Mouse (Mus musculus) lung, embryonic 14.5 days (tissue): ENCODE results near the gene Ly6g5c. TPM values are rescaled to one million over a fixed set of nuclear protein-coding genes. Genes with fewer than 3 reads are reported as not detected.
A peak's percentile ranks its signal among the peaks of the same experiment; 100 is the strongest.

Experiments
- ATAC-seq: fragments of 200-750 bp; cut with Nextera tagmentation; 2 replicates; pipeline ENCODE4 v1.8.0; 2017; ENCODE audit warnings: mild to moderate bottlenecking, moderate TSS enrichment, moderate library complexity; ENCODE audit not compliant: insufficient read depth
- DNase-seq: peaks from one replicate; pipeline ENCODE4 v3.0.0-alpha.2; 2015
- H3K27ac ChIP-seq: fragments of 300-500 bp; sonication (generic); 2 replicates; pipeline ENCODE4 v1.5.1; 2014; ENCODE audit warnings: low read depth, mild to moderate bottlenecking, moderate library complexity
- H3K27me3 ChIP-seq: fragments of 300-500 bp; sonication (generic); 2 replicates; pipeline ENCODE4 v1.6.1; 2014; ENCODE audit warnings: low read length, control low read depth; ENCODE audit not compliant: insufficient read depth
- H3K36me3 ChIP-seq: fragments of 300-500 bp; sonication (generic); 2 replicates; pipeline ENCODE4 v1.6.1; 2014; ENCODE audit warnings: control low read depth; ENCODE audit not compliant: insufficient read depth
- H3K4me1 ChIP-seq: fragments of 300-500 bp; sonication (generic); 2 replicates; pipeline ENCODE4 v1.6.1; 2014; ENCODE audit warnings: antibody characterized with exemption, control low read depth; ENCODE audit not compliant: insufficient read depth
- H3K4me2 ChIP-seq: fragments of 300-500 bp; sonication (generic); 2 replicates; pipeline ENCODE4 v1.6.1; 2014; ENCODE audit warnings: mild to moderate bottlenecking
- H3K4me3 ChIP-seq: fragments of 300-500 bp; sonication (generic); 2 replicates; pipeline ENCODE4 v1.5.1; 2014; ENCODE audit warnings: low read depth, low read length
- H3K9ac ChIP-seq: fragments of 300-500 bp; sonication (generic); 2 replicates; pipeline ENCODE4 v1.6.1; 2014
- H3K9me3 ChIP-seq: fragments of 300-500 bp; sonication (generic); 2 replicates; pipeline ENCODE4 v1.6.1; 2016; ENCODE audit warnings: low read depth, low read length, control low read depth
- CTCF ChIP-seq: IDR thresholded peaks from 2 replicates; pipeline ENCODE4 v1.5.1; 2016; ENCODE audit warnings: antibody characterized with exemption, low read depth
- WGBS: fragments of 180-500 bp; shearing (Covaris S2); extraction: QIAGEN DNeasy Blood & Tissue Kit; methylation state at CpG from one replicate; pipeline ENCODE4 v1.1.7; 2014; 5-methylcytosine and 5-hydroxymethylcytosine counted together
- polyA plus RNA-seq: library from polyadenylated mRNA; unstranded; fragments of >200 nt; fragmentation: Nextera tagmentation; extraction: Ambion mirVana; gene quantifications from 2 replicates; pipeline ENCODE4 v1.2.1, GENCODE M21; 2014

Ly6g5c gene
- polyA plus RNA-seq, 1 experiment from 2014 or later: not detected

- no peaks in the 10 kb centered on the region for H3K9me3 ChIP-seq
- no peak overlapping the region for H3K9ac ChIP-seq
- no peaks in the 10 kb centered on the region for H3K4me1 ChIP-seq
- H3K4me2 ChIP-seq: no peak overlapping the region
- H3K4me3 ChIP-seq: no peak overlapping the region
- H3K27me3 ChIP-seq: no peaks in the 10 kb centered on the region
- H3K36me3 ChIP-seq: peaks cover 100% of the 10 kb centered on the region
- H3K27ac ChIP-seq: no peak overlapping the region
- DNase-seq (no peak), ATAC-seq (no peak)
- no peak for TF ChIP-seq CTCF
- 90% methylated on average over 33 of the region's 33 CpGs for WGBS
Observed at GRCm38 (mm10) chr17:35156461-35157200, 48.6 kb downstream of the Ly6g5c start.

- Histone ChIP-seq H3K4me2 (no peak overlapping the region), H3K4me3 (no peak overlapping the region), H3K27me3 (no peaks in the 10 kb centered on the region), H3K4me1 (no peaks in the 10 kb centered on the region), H3K9ac (no peak overlapping the region), H3K9me3 (no peaks in the 10 kb centered on the region), H3K36me3 (peaks cover 100% of the 10 kb centered on the region), H3K27ac (no peak overlapping the region)
- 91% methylated on average over 8 of the region's 8 CpGs for WGBS
- DNase-seq (no peak), ATAC-seq (no peak)
- TF ChIP-seq CTCF: no peak
Observed at GRCm38 (mm10) chr17:35157254-35157653, 49.2 kb downstream of the Ly6g5c start.

GRCm38 (mm10) chr17:35157661-35158175, 49.6 kb downstream of the Ly6g5c start:
- 83% methylated on average over 8 of the region's 8 CpGs for WGBS
- TF ChIP-seq CTCF: no peak

GRCm38 (mm10) chr17:35158850-35159593, 50.9 kb downstream of the Ly6g5c start:
- Histone ChIP-seq H3K4me1 (peaks cover 6% of the 10 kb centered on the region; the same call in 1 of the 2 replicates), H3K4me3 (no peak overlapping the region), H3K9ac (no peak overlapping the region), H3K36me3 (peaks cover 90% of the 10 kb centered on the region), H3K4me2 (no peak overlapping the region), H3K27ac (no peak overlapping the region), H3K27me3 (no peaks in the 10 kb centered on the region), H3K9me3 (no peaks in the 10 kb centered on the region)
- no peak for ATAC-seq
- DNase-seq: no peak
- 92% methylated on average over 16 of the region's 16 CpGs for WGBS
- no peak for TF ChIP-seq CTCF

More at GRCm38 (mm10) chr17:35157661-35158175, 49.6 kb downstream of the Ly6g5c start:
- Histone ChIP-seq H3K4me1 (peaks cover 4% of the 10 kb centered on the region; the same call in 1 of the 2 replicates), H3K4me3 (no peak overlapping the region), H3K9ac (no peak overlapping the region), H3K36me3 (peaks cover 100% of the 10 kb centered on the region), H3K27ac (no peak overlapping the region), H3K9me3 (no peaks in the 10 kb centered on the region), H3K4me2 (no peak overlapping the region), H3K27me3 (no peaks in the 10 kb centered on the region)
- ATAC-seq: no peak
- DNase-seq: no peak

- H3K27ac ChIP-seq: no peak overlapping the region
- peaks cover 6% of the 10 kb centered on the region; the same call in 1 of the 2 replicates for H3K4me1 ChIP-seq
- no peak for TF ChIP-seq CTCF
- peaks cover 84% of the 10 kb centered on the region for H3K36me3 ChIP-seq
- WGBS: 83% methylated on average over 7 of the region's 7 CpGs
- H3K4me3 ChIP-seq: no peak overlapping the region
- ATAC-seq: no peak
- H3K4me2 ChIP-seq: no peak overlapping the region
- H3K9me3 ChIP-seq: no peaks in the 10 kb centered on the region
- no peak overlapping the region for H3K9ac ChIP-seq
- DNase-seq: no peak
- H3K27me3 ChIP-seq: no peaks in the 10 kb centered on the region
Observed at GRCm38 (mm10) chr17:35159638-35160037, 51.6 kb downstream of the Ly6g5c start.

GRCm38 (mm10) chr17:35161421-35161820, 53.3 kb downstream of the Ly6g5c start:
- Histone ChIP-seq H3K9me3 (no peaks in the 10 kb centered on the region), H3K36me3 (peaks cover 66% of the 10 kb centered on the region), H3K9ac (no peak overlapping the region), H3K27me3 (no peaks in the 10 kb centered on the region), H3K4me2 (peak overlapping the region; percentile 99; the same call in 1 of the 2 replicates), H3K27ac (no peak overlapping the region), H3K4me1 (peaks cover 13% of the 10 kb centered on the region; the same call in 1 of the 2 replicates), H3K4me3 (no peak overlapping the region)
- no peak for DNase-seq
- WGBS: 83% methylated on average over 11 of the region's 11 CpGs
- ATAC-seq: no peak
- TF ChIP-seq CTCF: no peak

Other genes starting within 250 kb of the Ly6g5c start
- gene Cfb, start 245.8 kb upstream of the Ly6g5c start, polyA plus RNA-seq: 1.8 and 2.5 TPM in 2 replicates
- 0.81 and 1.2 TPM in 2 replicates for gene Zbtb12, start 228.8 kb upstream of the Ly6g5c start, polyA plus RNA-seq
- not detected in 2 replicates for gene Gm20547, start 226.2 kb upstream of the Ly6g5c start, polyA plus RNA-seq
- 1.3 and 1.4 TPM in 2 replicates for gene C2, start 210.0 kb upstream of the Ly6g5c start, polyA plus RNA-seq
- 64.1 and 71.0 TPM in 2 replicates for gene Ehmt2, start 209.8 kb upstream of the Ly6g5c start, polyA plus RNA-seq
- gene Slc44a4, start 193.8 kb upstream of the Ly6g5c start, polyA plus RNA-seq: 0.42 and 0.55 TPM in 2 replicates
- 10.6 and 11.6 TPM in 2 replicates for gene Neu1, start 177.0 kb upstream of the Ly6g5c start, polyA plus RNA-seq
- 0.16 and 0.35 TPM in 2 replicates for gene Hspa1b, start 149.0 kb upstream of the Ly6g5c start, polyA plus RNA-seq
- gene Gm20481, start 138.4 kb upstream of the Ly6g5c start, polyA plus RNA-seq: 1.3 TPM in 1 of 2 replicates, not detected in the other
- gene Hspa1a, start 136.1 kb upstream of the Ly6g5c start, polyA plus RNA-seq: 2.0 and 2.1 TPM in 2 replicates
- 0.83 and 1.1 TPM in 2 replicates for gene Hspa1l, start 135.6 kb upstream of the Ly6g5c start, polyA plus RNA-seq
- 241 and 265 TPM in 2 replicates for gene Lsm2, start 126.4 kb upstream of the Ly6g5c start, polyA plus RNA-seq
- gene Vars, start 107.3 kb upstream of the Ly6g5c start, polyA plus RNA-seq: 135 and 161 TPM in 2 replicates
- 0.11 and 0.47 TPM in 2 replicates for gene Vwa7, start 91.7 kb upstream of the Ly6g5c start, polyA plus RNA-seq
- 16.1 and 17.2 TPM in 2 replicates for gene Sapcd1, start 80.3 kb upstream of the Ly6g5c start, polyA plus RNA-seq
- 4.2 and 4.6 TPM in 2 replicates for gene Msh5, start 61.5 kb upstream of the Ly6g5c start, polyA plus RNA-seq
- 67.1 and 73.6 TPM in 2 replicates for gene Clic1, start 58.3 kb upstream of the Ly6g5c start, polyA plus RNA-seq
- 319 and 338 TPM in 2 replicates for gene Ddah2, start 49.2 kb upstream of the Ly6g5c start, polyA plus RNA-seq
- 0.38 TPM in 1 of 2 replicates, not detected in the other for gene Ly6g6c, start 42.9 kb upstream of the Ly6g5c start, polyA plus RNA-seq
- 0.95 and 1.4 TPM in 2 replicates for gene Mpig6b, start 42.1 kb upstream of the Ly6g5c start, polyA plus RNA-seq
- gene Ly6g6e, start 31.4 kb upstream of the Ly6g5c start, polyA plus RNA-seq: 0.39 and 0.43 TPM in 2 replicates
- 2.7 and 4.0 TPM in 2 replicates for gene Ly6g6d, start 30.2 kb upstream of the Ly6g5c start, polyA plus RNA-seq
- 0.49 and 0.96 TPM in 2 replicates for gene Ly6g6f, start 22.7 kb upstream of the Ly6g5c start, polyA plus RNA-seq
- gene Abhd16a, start 19.0 kb upstream of the Ly6g5c start, polyA plus RNA-seq: 79.7 and 80.9 TPM in 2 replicates
- 1.1 TPM in 2 replicates for gene Ly6g5b, start 7.1 kb downstream of the Ly6g5c start, polyA plus RNA-seq
- gene Gpank1, start 13.2 kb downstream of the Ly6g5c start, polyA plus RNA-seq: 18.3 and 19.0 TPM in 2 replicates
- gene Csnk2b, start 13.8 kb downstream of the Ly6g5c start, polyA plus RNA-seq: 288 and 291 TPM in 2 replicates
- gene D17H6S53E, start 18.1 kb downstream of the Ly6g5c start, polyA plus RNA-seq: 6.8 and 7.6 TPM in 2 replicates
- gene Apom, start 23.8 kb downstream of the Ly6g5c start, polyA plus RNA-seq: 0.31 and 0.67 TPM in 2 replicates
- gene Bag6, start 26.9 kb downstream of the Ly6g5c start, polyA plus RNA-seq: 65.9 and 69.1 TPM in 2 replicates
- 210 and 238 TPM in 2 replicates for gene Prrc2a, start 56.6 kb downstream of the Ly6g5c start, polyA plus RNA-seq
- 6.0 and 11.9 TPM in 2 replicates for gene Aif1, start 67.8 kb downstream of the Ly6g5c start, polyA plus RNA-seq
- gene Lst1, start 80.2 kb downstream of the Ly6g5c start, polyA plus RNA-seq: 11.6 and 14.1 TPM in 2 replicates
- 0.43 TPM in 1 of 2 replicates, not detected in the other for gene Ltb, start 86.2 kb downstream of the Ly6g5c start, polyA plus RNA-seq
- gene Tnf, start 93.7 kb downstream of the Ly6g5c start, polyA plus RNA-seq: 0.12 and 0.21 TPM in 2 replicates
- 0.26 TPM in 1 of 2 replicates, not detected in the other for gene Lta, start 97.1 kb downstream of the Ly6g5c start, polyA plus RNA-seq
- 0.37 and 0.70 TPM in 2 replicates for gene Gm16181, start 112.6 kb downstream of the Ly6g5c start, polyA plus RNA-seq
- 3.7 and 5.9 TPM in 2 replicates for gene Atp6v1g2, start 125.4 kb downstream of the Ly6g5c start, polyA plus RNA-seq
- 3.0 and 4.5 TPM in 2 replicates for gene Nfkbil1, start 127.5 kb downstream of the Ly6g5c start, polyA plus RNA-seq
- gene Ddx39b, start 133.5 kb downstream of the Ly6g5c start, polyA plus RNA-seq: 529 and 569 TPM in 2 replicates
- gene H2-D1, start 154.5 kb downstream of the Ly6g5c start, polyA plus RNA-seq: 69.7 and 73.2 TPM in 2 replicates
- gene H2-Q1, start 212.1 kb downstream of the Ly6g5c start, polyA plus RNA-seq: 1.0 and 1.1 TPM in 2 replicates
- gene H2-Q2, start 234.0 kb downstream of the Ly6g5c start, polyA plus RNA-seq: 9.5 and 10.8 TPM in 2 replicates